Mouse (Mus musculus): ENCODE measurements around the gene Thtpa. TPM values are rescaled to one million over a fixed set of nuclear protein-coding genes. Genes with fewer than 3 reads are reported as not detected.

The Thtpa gene
- total and polyA plus RNA-seq, 3 experiments = 9.0 to 13.2 TPM; not detected in 1

GRCm38 (mm10) chr14:55074416-55074815 lies 20.2 kb upstream of the Thtpa start:
- Histone ChIP-seq H3K27ac (ENCODE audit: control insufficient read depth, low read depth, low read length) (no peak overlapping the region), H3K36me3 (ENCODE audit: control insufficient read depth in 1 of 2, insufficient read depth in 2 of 2, low read length in 2 of 2) (no peaks in the 10 kb centered on the region), H3K9ac (ENCODE audit: control insufficient read depth, low read depth, low read length, poor library complexity, severe bottlenecking) (no peak overlapping the region), H3K27me3 (ENCODE audit: control insufficient read depth in 1 of 2, insufficient read depth in 2 of 2, low read length in 2 of 2) (no peaks in the 10 kb centered on the region), H3K4me3 (ENCODE audit: control insufficient read depth in 1 of 2, insufficient read depth in 1 of 2, low read depth in 2 of 2, low read length in 2 of 2) (no peak overlapping the region), H3K79me2 (ENCODE audit: control insufficient read depth, insufficient read depth, low read length, poor library complexity) (no peaks in the 10 kb centered on the region), H3K9me3 (replicated peaks; ENCODE audit: insufficient read depth, low read length) (no peaks in the 10 kb centered on the region), H3K4me1 (ENCODE audit: control insufficient read depth in 1 of 2, insufficient read depth in 2 of 2, low read length in 2 of 2) (peaks cover 0 to 12% of the 10 kb centered on the region in 2 experiments; a peak in 2 of 4 replicates)
- TF ChIP-seq ZNF384 (IDR thresholded peaks at IDR 0.05; ENCODE audit: low read depth, low read length) = no peak
- no peak for TF ChIP-seq KAT2A (conservative IDR thresholded peaks at IDR 0.05; ENCODE audit: low read depth, low read length)
- no peak for TF ChIP-seq POLR2AphosphoS5 (IDR thresholded peaks at IDR 0.05; ENCODE audit: borderline replicate concordance, low read depth, low read length)
- TF ChIP-seq TBP (IDR thresholded peaks at IDR 0.05; ENCODE audit: low read depth, low read length) = no peak
- no peak for TF ChIP-seq ELF1 (IDR thresholded peaks at IDR 0.05; ENCODE audit: low read depth, low read length)
- no peak for TF ChIP-seq JUND (IDR thresholded peaks at IDR 0.05; ENCODE audit: low read depth, low read length)
- TF ChIP-seq UBTF (IDR thresholded peaks at IDR 0.05; ENCODE audit: borderline replicate concordance, insufficient read depth, low read depth, low read length) = no peak
- TF ChIP-seq USF1 (IDR thresholded peaks at IDR 0.05; ENCODE audit: low read depth, low read length) = no peak
- TF ChIP-seq ZKSCAN1 (IDR thresholded peaks at IDR 0.05; ENCODE audit: low read depth, low read length) = no peak
- TF ChIP-seq POLR2AphosphoS2 (IDR thresholded peaks at IDR 0.05; ENCODE audit: low read length) = no peak
- no peak for TF ChIP-seq ZMIZ1 (IDR thresholded peaks at IDR 0.05; ENCODE audit: low read depth, low read length)
- TF ChIP-seq EP300 (IDR thresholded peaks at IDR 0.05; ENCODE audit: low read depth in 1 of 2, low read length in 2 of 2) = no peak
- TF ChIP-seq SIN3A (IDR thresholded peaks at IDR 0.05; ENCODE audit: low read length) = no peak
- no peak for TF ChIP-seq CTCF (IDR thresholded peaks at IDR 0.05 in 2 of 3, conservative IDR thresholded peaks at IDR 0.05 in 1 of 3; ENCODE audit: control insufficient read depth in 1 of 3, insufficient read depth in 1 of 3, low read depth in 2 of 3, low read length in 3 of 3, poor library complexity in 1 of 3, severe bottlenecking in 1 of 3)
- TF ChIP-seq MAFK (IDR thresholded peaks at IDR 0.05; ENCODE audit: borderline replicate concordance, low read depth, low read length) = no peak
- no peak for TF ChIP-seq MYB (IDR thresholded peaks at IDR 0.05; ENCODE audit: low read depth, low read length)
- no peak for TF ChIP-seq GABPA (IDR thresholded peaks at IDR 0.05; ENCODE audit: low read depth, low read length)
- no peak for DNase-seq (ENCODE audit: low read depth, low spot score)

DNA sequence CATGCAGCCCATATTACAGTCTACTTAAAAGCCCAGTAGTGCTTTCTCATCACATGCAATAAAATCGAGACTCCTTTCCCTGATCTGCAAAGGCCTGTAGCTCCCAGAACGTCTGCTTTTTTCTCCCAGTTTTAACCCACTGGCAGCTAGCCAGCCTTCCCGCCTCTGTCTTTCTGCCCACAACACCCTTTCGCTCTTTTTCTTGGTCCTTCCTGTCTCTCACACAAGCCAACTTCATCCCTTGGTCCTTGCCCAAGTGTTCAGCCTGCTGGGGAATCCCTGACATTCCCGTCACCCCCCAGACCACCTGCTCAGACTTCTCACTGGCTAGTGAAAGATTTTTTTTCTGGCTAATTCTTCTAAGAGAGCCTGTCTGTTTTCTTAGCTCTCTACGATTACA lies 18.4 kb upstream of the Thtpa start:
- DNase-seq (ENCODE audit: low read depth, low spot score) = no peak
- no peaks in the 10 kb centered on the region for H3K36me3 ChIP-seq (ENCODE audit: control insufficient read depth in 1 of 2, insufficient read depth in 2 of 2, low read length in 2 of 2)
- H3K9ac ChIP-seq (ENCODE audit: control insufficient read depth, low read depth, low read length, poor library complexity, severe bottlenecking) = no peak overlapping the region
- no peaks in the 10 kb centered on the region for H3K79me2 ChIP-seq (ENCODE audit: control insufficient read depth, insufficient read depth, low read length, poor library complexity)
- no peaks in the 10 kb centered on the region for H3K9me3 ChIP-seq (replicated peaks; ENCODE audit: insufficient read depth, low read length)
- peaks cover 0 to 12% of the 10 kb centered on the region in 2 experiments; a peak in 2 of 4 replicates for H3K4me1 ChIP-seq (ENCODE audit: control insufficient read depth in 1 of 2, insufficient read depth in 2 of 2, low read length in 2 of 2)
- H3K4me3 ChIP-seq (ENCODE audit: control insufficient read depth in 1 of 2, insufficient read depth in 1 of 2, low read depth in 2 of 2, low read length in 2 of 2) = no peak overlapping the region
- no peaks in the 10 kb centered on the region for H3K27me3 ChIP-seq (ENCODE audit: control insufficient read depth in 1 of 2, insufficient read depth in 2 of 2, low read length in 2 of 2)
- H3K27ac ChIP-seq (ENCODE audit: control insufficient read depth, low read depth, low read length) = no peak overlapping the region
- TF ChIP-seq TBP (IDR thresholded peaks at IDR 0.05; ENCODE audit: low read depth, low read length) = no peak
- no peak for TF ChIP-seq KAT2A (conservative IDR thresholded peaks at IDR 0.05; ENCODE audit: low read depth, low read length)
- TF ChIP-seq MYC (IDR thresholded peaks at IDR 0.05; ENCODE audit: low read depth, low read length) = no peak
- TF ChIP-seq JUND (IDR thresholded peaks at IDR 0.05; ENCODE audit: low read depth, low read length) = no peak
- no peak for TF ChIP-seq USF1 (IDR thresholded peaks at IDR 0.05; ENCODE audit: low read depth, low read length)
- TF ChIP-seq RCOR1 (IDR thresholded peaks at IDR 0.05; ENCODE audit: low read depth, low read length) = no peak

Data from MEL (cell line).